Mouse (Mus musculus) forebrain, embryonic 15.5 days (tissue): ENCODE results near the gene Jak3. TPM values are rescaled to one million over a fixed set of nuclear protein-coding genes. Genes with fewer than 3 reads are reported as not detected.

Experiments used
- ATAC-seq: fragments of 200-750 bp; cut with Nextera tagmentation; replicated peaks from 2 replicates; pipeline ENCODE4 v1.8.0; 2017; ENCODE audit warnings: mild to moderate bottlenecking, moderate TSS enrichment, moderate library complexity
- H3K27ac ChIP-seq: fragments of 300-500 bp; sonication (generic); replicated peaks from 2 replicates; pipeline ENCODE4 v1.5.1; 2015; ENCODE audit warnings: mild to moderate bottlenecking, inconsistent platforms
- H3K27me3 ChIP-seq: fragments of 300-500 bp; sonication (generic); 2 replicates; pipeline ENCODE4 v1.6.1; 2015; ENCODE audit warnings: inconsistent platforms
- H3K36me3 ChIP-seq: fragments of 300-500 bp; sonication (generic); 2 replicates; pipeline ENCODE4 v1.6.1; 2015; ENCODE audit warnings: mild to moderate bottlenecking, inconsistent platforms
- H3K4me1 ChIP-seq: fragments of 300-500 bp; sonication (generic); 2 replicates; pipeline ENCODE4 v1.6.1; 2015; ENCODE audit warnings: inconsistent platforms
- H3K4me2 ChIP-seq: fragments of 300-500 bp; sonication (generic); replicated peaks from 2 replicates; pipeline ENCODE4 v1.6.1; 2015; ENCODE audit warnings: mild to moderate bottlenecking, inconsistent platforms
- H3K4me3 ChIP-seq: fragments of 300-500 bp; sonication (generic); 2 replicates; pipeline ENCODE4 v1.5.1; 2015; ENCODE audit warnings: mild to moderate bottlenecking, inconsistent platforms
- H3K9ac ChIP-seq: fragments of 300-500 bp; sonication (generic); replicated peaks from 2 replicates; pipeline ENCODE4 v1.6.1; 2015; ENCODE audit warnings: mild to moderate bottlenecking, inconsistent platforms
- H3K9me3 ChIP-seq: fragments of 300-500 bp; sonication (generic); 2 replicates; pipeline ENCODE4 v1.6.1; 2016; ENCODE audit warnings: inconsistent platforms
- WGBS: fragments of 180-500 bp; shearing (Covaris S2); methylation state at CpG from one replicate; pipeline ENCODE4 v1.1.7; 2015; ENCODE audit warnings: mixed read lengths; 5-methylcytosine and 5-hydroxymethylcytosine counted together
- polyA plus RNA-seq: library from polyadenylated mRNA; unstranded; fragments of >200 nt; fragmentation: Nextera tagmentation; extraction: Ambion mirVana; gene quantifications from 2 replicates; pipeline ENCODE4 v1.2.1, GENCODE M21; 2015

Jak3 gene
- polyA plus RNA-seq, 1 experiment from 2014 or later, result 2.9 TPM

DNA sequence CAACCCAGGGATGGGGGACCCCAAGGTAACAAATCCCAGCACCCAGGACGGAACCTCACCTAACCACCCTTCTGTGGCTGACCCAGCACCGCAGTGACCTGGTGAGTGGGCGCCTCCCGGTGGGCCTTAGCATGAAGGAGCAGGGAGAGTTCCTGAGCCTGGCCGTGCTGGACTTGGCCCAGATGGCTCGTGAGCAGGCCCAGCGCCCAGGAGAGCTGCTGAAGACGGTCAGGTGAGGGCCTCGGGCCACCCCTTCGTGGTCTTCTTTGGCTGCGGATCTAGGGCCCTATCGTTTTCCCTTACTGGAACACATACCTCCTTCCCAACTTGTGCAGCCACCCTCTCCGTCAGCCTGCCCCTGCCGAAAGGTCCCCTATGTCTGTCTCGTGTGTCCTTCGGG is 3.0 kb downstream of the Jak3 start:
- peak overlapping the region; percentile 40 for H3K4me2 ChIP-seq
- H3K27me3 ChIP-seq, result peaks cover 78% of the 10 kb centered on the region
- peak overlapping the region; percentile 23 for H3K4me3 ChIP-seq
- H3K27ac ChIP-seq, result no peak overlapping the region
- H3K36me3 ChIP-seq, result no peaks in the 10 kb centered on the region
- H3K9me3 ChIP-seq, result no peaks in the 10 kb centered on the region
- H3K4me1 ChIP-seq, result peaks cover 26% of the 10 kb centered on the region
- WGBS, result 5% methylated on average over 16 of the region's 16 CpGs
- ATAC-seq, result no peak
- no peak overlapping the region for H3K9ac ChIP-seq

DNA sequence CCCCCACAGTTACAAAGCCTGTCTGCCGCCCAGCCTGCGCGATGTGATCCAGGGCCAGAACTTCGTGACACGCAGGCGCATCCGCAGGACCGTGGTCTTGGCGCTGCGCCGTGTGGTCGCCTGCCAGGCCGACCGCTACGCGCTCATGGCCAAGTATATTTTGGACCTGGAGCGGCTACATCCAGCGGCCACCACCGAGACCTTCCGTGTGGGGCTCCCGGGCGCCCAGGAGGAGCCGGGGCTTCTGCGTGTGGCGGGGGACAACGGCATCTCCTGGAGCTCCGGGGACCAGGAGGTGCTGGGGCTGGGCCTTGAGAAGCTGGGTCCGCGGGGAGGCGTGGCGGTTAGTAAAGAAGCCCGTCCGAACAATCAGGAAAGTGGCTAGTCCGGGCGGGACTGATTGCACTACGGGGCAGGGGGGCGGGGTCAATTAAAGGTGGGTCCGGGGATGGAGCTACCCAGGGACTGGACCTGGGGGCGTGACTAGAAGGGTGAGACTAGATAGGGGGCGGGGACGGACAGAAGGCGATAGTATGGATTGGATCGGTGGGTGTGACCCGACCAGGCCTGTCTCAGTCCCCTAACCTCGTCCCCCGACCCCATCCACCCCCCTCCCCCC is 3.6 kb downstream of the Jak3 start:
- 3% methylated on average over 46 of the region's 46 CpGs for WGBS
- Histone ChIP-seq H3K27me3 (peaks cover 84% of the 10 kb centered on the region), H3K4me3 (peak overlapping the region; percentile 23), H3K4me2 (peak overlapping the region; percentile 40), H3K9ac (peak overlapping the region; percentile 26), H3K4me1 (peaks cover 26% of the 10 kb centered on the region), H3K36me3 (no peaks in the 10 kb centered on the region), H3K9me3 (no peaks in the 10 kb centered on the region), H3K27ac (no peak overlapping the region)
- ATAC-seq, result no peak

DNA sequence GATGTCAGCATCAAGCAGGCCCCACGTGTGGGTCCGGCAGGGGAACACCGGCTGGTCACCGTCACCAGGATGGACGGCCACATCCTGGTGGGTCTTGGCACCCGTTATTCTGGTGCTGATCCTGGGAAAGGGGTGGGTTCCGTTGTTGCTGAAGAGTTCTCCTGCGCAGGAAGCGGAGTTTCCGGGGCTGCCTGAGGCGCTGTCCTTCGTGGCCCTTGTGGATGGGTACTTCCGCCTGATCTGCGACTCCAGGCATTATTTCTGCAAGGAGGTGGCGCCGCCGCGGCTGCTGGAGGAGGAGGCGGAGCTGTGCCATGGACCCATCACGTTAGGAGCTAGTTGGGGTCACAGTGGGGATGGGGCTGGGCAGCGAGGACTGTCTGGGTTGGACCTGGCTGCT is 4.4 kb downstream of the Jak3 start:
- ATAC-seq, result no peak
- Histone ChIP-seq H3K9ac (no peak overlapping the region), H3K27ac (no peak overlapping the region), H3K36me3 (no peaks in the 10 kb centered on the region), H3K27me3 (peaks cover 88% of the 10 kb centered on the region), H3K4me2 (no peak overlapping the region), H3K4me3 (0 out of 2 replicates have a peak overlapping the region, but pooled peaks have one; percentile 3), H3K4me1 (peaks cover 24% of the 10 kb centered on the region), H3K9me3 (no peaks in the 10 kb centered on the region)
- WGBS, result 4% methylated on average over 21 of the region's 21 CpGs

DNA sequence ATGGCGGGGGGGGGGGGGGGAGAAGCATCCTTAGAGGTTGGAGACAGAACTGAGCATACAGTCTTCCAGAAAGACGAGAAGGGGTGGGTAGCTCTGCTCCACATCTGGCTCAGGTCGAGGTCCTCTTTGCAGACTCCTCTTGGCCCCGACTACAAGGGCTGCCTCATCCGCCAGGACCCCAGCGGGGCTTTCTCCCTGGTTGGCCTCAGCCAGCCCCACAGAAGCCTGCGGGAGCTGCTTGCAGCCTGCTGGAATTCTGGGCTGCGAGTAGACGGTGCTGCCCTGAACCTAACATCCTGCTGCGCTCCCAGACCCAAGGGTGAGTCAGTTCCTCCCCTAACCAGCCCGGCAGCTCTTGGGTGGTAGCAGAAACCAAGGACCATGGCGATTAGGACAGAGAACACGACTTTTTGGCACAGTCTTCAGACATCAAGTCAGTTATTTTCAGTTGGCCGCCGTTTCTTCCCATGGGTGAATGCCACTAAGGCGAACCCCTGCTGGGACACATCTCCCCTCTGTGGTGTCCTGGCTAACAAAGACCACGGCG is 5.3 kb downstream of the Jak3 start:
- Histone ChIP-seq H3K36me3 (no peaks in the 10 kb centered on the region), H3K9ac (no peak overlapping the region), H3K4me3 (no peak overlapping the region), H3K27me3 (peaks cover 96% of the 10 kb centered on the region), H3K27ac (no peak overlapping the region), H3K9me3 (no peaks in the 10 kb centered on the region), H3K4me1 (peaks cover 27% of the 10 kb centered on the region), H3K4me2 (no peak overlapping the region)
- ATAC-seq, result no peak
- 3% methylated on average over 18 of the region's 18 CpGs for whole genome bisulfite sequencing

DNA sequence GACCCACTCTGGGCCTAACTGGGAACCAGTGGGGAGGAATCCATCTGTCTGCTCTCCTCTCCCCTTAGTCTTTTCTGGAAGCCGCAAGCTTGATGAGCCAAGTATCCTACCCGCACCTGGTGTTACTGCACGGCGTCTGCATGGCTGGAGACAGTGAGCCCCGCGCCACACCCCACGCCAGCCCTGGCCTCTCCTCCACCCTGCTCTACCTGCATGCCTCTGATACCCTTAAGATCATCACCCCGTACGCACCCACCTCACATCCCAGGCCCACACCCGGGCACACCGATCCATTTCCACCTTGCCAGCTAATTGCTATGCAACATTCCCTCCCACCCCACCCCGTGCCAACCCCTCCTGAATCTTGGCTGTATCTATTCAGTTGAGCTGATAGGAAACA is 6.7 kb downstream of the Jak3 start:
- H3K9ac ChIP-seq, result no peak overlapping the region
- no peak overlapping the region for H3K4me2 ChIP-seq
- H3K9me3 ChIP-seq, result no peaks in the 10 kb centered on the region
- no peak overlapping the region for H3K4me3 ChIP-seq
- no peaks in the 10 kb centered on the region for H3K36me3 ChIP-seq
- 51% methylated on average over 12 of the region's 12 CpGs for WGBS
- H3K27me3 ChIP-seq, result peaks cover 100% of the 10 kb centered on the region
- H3K27ac ChIP-seq, result no peak overlapping the region
- peaks cover 28% of the 10 kb centered on the region for H3K4me1 ChIP-seq
- no peak for ATAC-seq

DNA sequence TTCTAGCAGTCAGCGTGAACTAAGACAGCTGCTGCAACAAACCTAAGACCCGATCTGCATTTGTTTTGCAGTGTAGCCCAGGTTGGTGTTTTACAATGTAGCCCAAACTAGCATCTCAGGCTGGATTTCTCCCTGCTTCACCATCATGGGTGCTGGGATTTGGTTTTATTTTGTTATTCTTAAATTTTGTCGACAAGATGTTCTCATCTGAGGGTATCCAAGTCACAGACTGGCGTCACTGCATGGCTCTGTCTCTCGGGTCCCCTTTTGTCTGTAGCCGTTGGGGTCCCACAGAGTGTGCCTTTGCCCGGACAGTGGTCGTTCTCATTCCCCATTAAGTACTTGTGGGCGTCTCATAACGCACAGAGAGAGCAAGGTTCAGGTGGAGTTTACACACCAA is 8.6 kb downstream of the Jak3 start:
- no peak for ATAC-seq
- WGBS, result 12% methylated on average over 10 of the region's 10 CpGs
- H3K27me3 ChIP-seq, result peaks cover 100% of the 10 kb centered on the region

DNA sequence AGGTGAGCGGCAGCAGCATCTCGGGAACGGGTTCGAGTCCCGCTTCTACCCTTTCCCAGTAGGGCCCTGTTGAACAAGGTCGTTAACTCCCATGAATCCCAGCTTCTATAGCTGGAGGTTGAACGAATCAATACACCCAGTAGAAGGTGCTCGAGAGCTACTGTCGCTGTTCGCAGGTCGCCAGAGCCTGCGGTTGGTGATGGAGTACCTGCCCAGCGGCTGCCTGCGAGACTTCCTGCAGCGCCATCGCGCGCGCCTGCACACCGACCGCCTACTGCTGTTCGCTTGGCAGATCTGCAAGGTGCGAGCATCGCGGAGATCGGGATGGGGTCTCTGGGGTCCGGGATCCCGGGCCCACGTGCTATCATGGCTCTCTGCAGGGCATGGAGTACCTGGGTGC is 9.5 kb downstream of the Jak3 start:
- ATAC-seq, result peak; percentile 26
- no peak overlapping the region for H3K27ac ChIP-seq
- peaks cover 16% of the 10 kb centered on the region for H3K4me1 ChIP-seq
- H3K9ac ChIP-seq, result 0 out of 2 replicates have a peak overlapping the region, but pooled peaks have one; percentile 15
- peak overlapping the region; percentile 40 for H3K4me3 ChIP-seq
- peak overlapping the region; percentile 57 for H3K4me2 ChIP-seq
- 4% methylated on average over 29 of the region's 29 CpGs for WGBS
- H3K27me3 ChIP-seq, result peaks cover 100% of the 10 kb centered on the region
- no peaks in the 10 kb centered on the region for H3K9me3 ChIP-seq
- H3K36me3 ChIP-seq, result no peaks in the 10 kb centered on the region

More for the DNA sequence above, 8.6 kb downstream of the Jak3 start:
- Histone ChIP-seq H3K9me3 (no peaks in the 10 kb centered on the region), H3K27ac (no peak overlapping the region), H3K4me3 (no peak overlapping the region), H3K9ac (no peak overlapping the region), H3K36me3 (no peaks in the 10 kb centered on the region), H3K4me1 (peaks cover 22% of the 10 kb centered on the region), H3K4me2 (no peak overlapping the region)

DNA sequence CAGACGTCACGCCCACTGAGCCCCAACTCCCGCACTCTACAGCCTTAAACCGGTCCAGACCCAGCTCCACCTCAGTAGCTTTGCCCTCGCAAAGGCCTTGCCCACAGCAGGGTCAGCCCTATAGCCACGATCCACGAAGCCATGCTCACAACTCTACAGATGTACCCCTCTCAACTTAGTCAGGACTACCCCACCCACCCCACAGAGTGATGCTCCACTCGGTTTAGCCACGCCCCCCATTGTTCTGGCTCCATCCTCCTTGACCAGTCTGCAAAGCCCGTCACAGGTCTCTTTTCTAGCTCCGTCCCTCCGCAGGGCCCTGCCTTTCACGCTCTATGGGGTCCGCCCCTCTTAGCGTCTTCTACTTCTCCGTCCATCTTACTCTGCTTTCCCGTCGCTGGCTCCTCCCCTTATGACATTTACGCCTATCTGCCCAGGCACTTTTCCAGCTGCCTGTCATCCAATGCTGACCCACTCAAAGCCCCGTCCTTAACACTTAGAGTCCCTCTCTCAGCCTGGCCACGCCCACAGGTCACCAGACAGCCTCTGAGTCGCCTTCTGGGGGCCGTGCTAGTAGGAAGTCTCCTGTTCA is 10.1 kb downstream of the Jak3 start:
- Histone ChIP-seq H3K9ac (0 out of 2 replicates have a peak overlapping the region, but pooled peaks have one; percentile 15), H3K4me2 (peak overlapping the region; percentile 57), H3K4me3 (peak overlapping the region; percentile 40), H3K4me1 (peaks cover 15% of the 10 kb centered on the region), H3K36me3 (no peaks in the 10 kb centered on the region), H3K27me3 (peaks cover 100% of the 10 kb centered on the region), H3K9me3 (no peaks in the 10 kb centered on the region), H3K27ac (no peak overlapping the region)
- ATAC-seq, result peak; percentile 53
- 1% methylated on average over 23 of the region's 23 CpGs for WGBS

DNA sequence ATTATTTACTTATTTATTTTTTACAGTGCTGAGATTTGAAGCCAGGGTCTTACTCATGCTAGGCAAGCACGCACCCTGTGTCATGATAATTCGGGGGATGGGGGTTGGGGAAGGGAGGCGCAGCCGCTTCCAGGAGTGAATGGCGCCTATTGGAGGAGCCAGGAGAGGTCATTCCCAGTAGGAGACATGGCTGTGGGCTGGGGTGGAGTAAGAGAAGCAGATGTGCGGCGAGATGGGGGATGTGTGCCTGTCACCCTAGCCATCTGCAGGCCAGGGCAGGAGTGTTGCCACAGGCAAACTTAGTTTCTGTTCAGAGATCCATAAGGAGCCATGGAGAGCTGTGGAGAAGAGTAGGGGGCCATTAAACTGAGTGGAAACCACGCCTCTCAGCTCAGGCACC is 11.5 kb downstream of the Jak3 start:
- Histone ChIP-seq H3K9me3 (no peaks in the 10 kb centered on the region), H3K4me1 (peaks cover 17% of the 10 kb centered on the region), H3K27ac (no peak overlapping the region), H3K27me3 (peaks cover 100% of the 10 kb centered on the region), H3K4me2 (no peak overlapping the region), H3K4me3 (no peak overlapping the region), H3K36me3 (no peaks in the 10 kb centered on the region), H3K9ac (no peak overlapping the region)
- no peak for ATAC-seq
- WGBS, result 3% methylated on average over 8 of the region's 8 CpGs

DNA sequence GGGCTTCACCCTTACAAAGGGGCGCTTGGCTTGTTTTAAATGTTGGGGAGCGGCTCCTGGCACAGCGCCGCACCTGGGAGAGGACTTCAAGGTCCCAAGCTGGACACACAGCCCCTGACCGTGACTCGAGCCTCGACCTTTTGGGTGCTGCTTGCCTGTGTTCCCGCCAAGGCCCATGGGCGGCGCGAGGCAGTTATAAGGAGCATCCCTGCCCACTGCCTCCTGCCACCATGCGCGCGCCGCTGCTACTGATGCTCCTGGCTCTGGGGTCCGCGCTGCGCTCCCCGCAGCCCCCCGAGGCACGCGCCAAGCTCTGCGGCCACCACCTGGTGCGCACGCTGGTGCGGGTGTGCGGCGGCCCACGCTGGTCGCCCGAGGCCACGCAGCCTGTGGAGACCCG is 12.9 kb downstream of the Jak3 start, which contains the start of gene Insl3:
TSS of gene Insl3 (plus strand) at position 187 of the 400 bp plus-strand sequence.
- Histone ChIP-seq H3K36me3 (no peaks in the 10 kb centered on the region), H3K4me3 (no peak within 1 kb of the TSS), H3K27me3 (peaks cover 100% of the 10 kb centered on the region), H3K9me3 (no peaks in the 10 kb centered on the region), H3K9ac (no peak within 1 kb of the TSS), H3K4me1 (peaks cover 29% of the 10 kb centered on the region), H3K4me2 (no peak within 1 kb of the TSS), H3K27ac (no peak within 1 kb of the TSS)
- WGBS, result 6% methylated on average over 33 of the region's 33 CpGs
- no peak for ATAC-seq

DNA sequence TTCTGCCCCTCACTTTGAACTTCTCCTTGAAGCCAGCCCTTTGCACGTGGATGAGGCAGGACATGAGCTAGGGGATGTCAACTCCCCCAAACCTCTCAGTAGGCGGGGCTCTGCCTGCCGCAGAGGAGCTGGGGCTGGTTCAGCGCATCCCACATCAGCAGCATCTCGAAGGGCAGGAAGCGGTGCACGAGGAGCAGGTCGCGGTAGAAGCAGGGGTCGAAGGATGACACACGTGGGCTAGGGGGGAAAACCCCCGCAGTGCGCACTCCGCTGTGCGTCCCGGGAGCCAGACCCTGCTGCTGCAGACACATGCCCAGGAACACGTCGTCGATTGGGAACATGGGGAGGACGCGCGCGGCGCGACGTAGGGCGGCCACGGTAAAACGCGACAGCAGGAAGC is 16.4 kb downstream of the Jak3 start:
- H3K27me3 ChIP-seq, result peaks cover 88% of the 10 kb centered on the region
- H3K4me3 ChIP-seq, result peak overlapping the region; percentile 22; the same call in 1 of the 2 replicates
- peaks cover 14% of the 10 kb centered on the region for H3K4me1 ChIP-seq
- H3K36me3 ChIP-seq, result no peaks in the 10 kb centered on the region
- peak overlapping the region; percentile 13; the same call in 1 of the 2 replicates for H3K4me2 ChIP-seq
- no peak overlapping the region for H3K9ac ChIP-seq
- ATAC-seq, result no peak
- no peak overlapping the region for H3K27ac ChIP-seq
- WGBS, result 3% methylated on average over 30 of the region's 30 CpGs
- no peaks in the 10 kb centered on the region for H3K9me3 ChIP-seq

DNA sequence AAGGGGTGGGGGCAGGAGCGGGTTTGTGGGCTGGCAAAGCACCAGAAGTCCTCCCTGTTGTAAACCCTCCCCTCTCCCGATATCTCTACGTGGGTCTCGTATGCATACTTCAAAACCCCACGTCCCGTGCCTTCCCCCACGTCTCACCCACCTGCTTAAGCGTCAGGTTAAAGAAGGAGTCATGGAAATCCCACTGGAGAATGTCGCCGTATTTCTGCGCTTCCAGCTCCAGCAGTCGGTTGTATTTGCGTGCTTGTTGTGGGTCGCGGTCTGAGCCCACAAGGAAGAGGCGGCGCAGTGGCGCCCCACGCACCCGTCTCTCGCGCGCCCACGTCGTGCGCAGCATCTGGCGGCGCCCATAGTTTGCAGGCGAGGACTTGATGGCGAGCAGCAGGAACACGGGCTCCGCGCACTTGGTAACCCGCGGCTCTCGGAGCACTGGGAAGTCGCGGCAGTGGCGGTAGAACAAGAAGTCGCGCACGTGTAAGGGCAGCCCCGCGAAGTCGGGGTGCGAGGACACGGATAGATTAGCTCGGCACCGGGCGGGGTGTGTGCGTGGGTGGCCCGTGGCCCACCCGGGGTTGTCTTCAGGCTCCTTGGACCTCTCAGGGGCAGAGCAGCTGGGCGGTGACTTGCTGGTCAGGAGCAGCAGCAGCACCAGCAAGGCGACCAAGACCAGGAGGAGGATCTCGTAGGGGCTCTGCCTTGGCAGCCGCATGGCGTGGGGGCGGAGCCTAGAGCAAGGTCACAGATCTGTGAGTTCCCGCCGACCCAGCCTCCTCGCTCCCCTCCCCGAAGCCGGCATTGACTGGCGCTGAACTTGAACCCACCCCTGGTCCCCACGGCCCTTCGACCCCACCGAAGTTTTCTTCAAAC is 17.3 kb downstream of the Jak3 start:
- ATAC-seq, result peak; percentile 34; the same call in 1 of the 2 replicates
- H3K4me1 ChIP-seq, result peaks cover 14% of the 10 kb centered on the region
- H3K4me2 ChIP-seq, result peak overlapping the region; percentile 31
- 7% methylated on average over 68 of the region's 68 CpGs for WGBS
- no peak overlapping the region for H3K27ac ChIP-seq
- H3K9me3 ChIP-seq, result no peaks in the 10 kb centered on the region
- no peaks in the 10 kb centered on the region for H3K36me3 ChIP-seq
- peaks cover 81% of the 10 kb centered on the region for H3K27me3 ChIP-seq
- H3K4me3 ChIP-seq, result peak overlapping the region; percentile 22
- no peak overlapping the region for H3K9ac ChIP-seq
